Mouse (Mus musculus) limb, embryonic 14.5 days (tissue): Measurements from ENCODE around the gene Ephb6. TPM values are rescaled to one million over a fixed set of nuclear protein-coding genes. Genes with fewer than 3 reads are reported as not detected.

ENCODE experiments used
- ATAC-seq: fragments of 200-750 bp; cut with Nextera tagmentation; 2 replicates; pipeline ENCODE4 v1.8.0; 2017; ENCODE audit warnings: low read depth, moderate number of reproducible peaks, moderate TSS enrichment; ENCODE audit not compliant: low FRiP score
- DNase-seq: peaks from one replicate; pipeline ENCODE4 v3.0.0-alpha.2; 2015; ENCODE audit warnings: low spot score
- H3K27ac ChIP-seq: fragments of 300-500 bp; sonication (generic); replicated peaks from 2 replicates; pipeline ENCODE4 v1.5.1; 2014; ENCODE audit warnings: low read depth, mild to moderate bottlenecking, low read length, moderate library complexity, mixed read lengths
- H3K27me3 ChIP-seq: fragments of 300-500 bp; sonication (generic); 2 replicates; pipeline ENCODE4 v1.6.1; 2014; ENCODE audit warnings: low read length, mixed read lengths; ENCODE audit not compliant: control insufficient read depth, insufficient read depth
- H3K36me3 ChIP-seq: fragments of 300-500 bp; sonication (generic); 2 replicates; pipeline ENCODE4 v1.6.1; 2014; ENCODE audit warnings: mild to moderate bottlenecking, low read length, moderate library complexity, mixed read lengths; ENCODE audit not compliant: control insufficient read depth, insufficient read depth
- H3K4me1 ChIP-seq: fragments of 300-500 bp; sonication (generic); 2 replicates; pipeline ENCODE4 v1.6.1; 2014; ENCODE audit warnings: antibody characterized with exemption, low read length, mixed read lengths; ENCODE audit not compliant: control insufficient read depth, insufficient read depth
- H3K4me2 ChIP-seq: fragments of 300-500 bp; sonication (generic); replicated peaks from 2 replicates; pipeline ENCODE4 v1.6.1; 2014; ENCODE audit warnings: low read depth, mild to moderate bottlenecking, low read length, moderate library complexity; ENCODE audit not compliant: severe bottlenecking
- H3K4me3 ChIP-seq: fragments of 300-500 bp; sonication (generic); replicated peaks from 2 replicates; pipeline ENCODE4 v1.5.1; 2014; ENCODE audit warnings: low read length
- H3K9ac ChIP-seq: fragments of 300-500 bp; sonication (generic); 2 replicates; pipeline ENCODE4 v1.6.1; 2014; ENCODE audit warnings: mild to moderate bottlenecking, low read depth, low read length, moderate library complexity; ENCODE audit not compliant: severe bottlenecking
- H3K9me3 ChIP-seq: fragments of 300-500 bp; sonication (generic); 2 replicates; pipeline ENCODE4 v1.6.1; 2016; ENCODE audit warnings: low read length; ENCODE audit not compliant: control insufficient read depth
- POLR2A ChIP-seq: fragments of 200-500 bp; IDR thresholded peaks from 2 replicates; pipeline ENCODE4 v1.8.0; 2012; ENCODE audit warnings: inconsistent platforms, mild to moderate bottlenecking, moderate library complexity, borderline replicate concordance; ENCODE audit not compliant: insufficient read depth, insufficient read length; ENCODE audit errors: extremely low read depth
- WGBS: fragments of 180-500 bp; shearing (Covaris S2); extraction: QIAGEN DNeasy Blood & Tissue Kit; methylation state at CpG from one replicate; pipeline ENCODE4 v1.1.7; 2014; 5-methylcytosine and 5-hydroxymethylcytosine counted together
- polyA plus RNA-seq, 2 experiments: library from polyadenylated mRNA; depleted of rRNA in 1 of 2; stranded (reverse) in 1 of 2; unstranded in 1 of 2; fragments of >200 nt; fragmentation: Nextera tagmentation in 1 of 2; extraction: Ambion mirVana in 1 of 2; gene quantifications; 2 replicates each; pipeline versions ENCODE4 v1.2.1 to v1.2.3; 2012 to 2014

The Ephb6 gene
- polyA plus RNA-seq, 2 experiments, result 16.6 to 16.7 TPM

DNA sequence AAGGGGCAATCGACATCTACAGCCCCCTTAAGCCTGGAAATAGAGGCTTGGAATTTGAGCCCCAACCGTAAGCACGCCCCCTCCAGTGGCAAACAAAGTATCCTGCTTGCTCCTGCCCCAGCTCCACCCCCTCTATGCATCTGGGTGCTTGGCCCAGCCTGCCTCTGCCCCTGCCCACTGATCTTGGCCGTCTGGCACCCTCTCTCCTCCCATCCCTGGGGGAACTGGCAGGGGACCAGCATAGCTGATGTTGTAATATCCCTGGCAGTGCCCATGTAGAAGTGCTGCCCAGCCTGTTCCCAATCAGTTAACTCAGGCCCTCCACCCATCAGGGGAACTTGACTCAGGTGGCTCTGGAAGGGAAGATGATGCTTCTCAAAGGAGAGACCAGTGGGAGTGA lies 932 bp downstream of the Ephb6 start:
- no peak for TF ChIP-seq POLR2A
- Histone ChIP-seq H3K4me1 (peaks cover 6% of the 10 kb centered on the region; the same call in 1 of the 2 replicates), H3K9me3 (no peaks in the 10 kb centered on the region), H3K4me2 (peak overlapping the region; percentile 93), H3K27me3 (no peaks in the 10 kb centered on the region), H3K27ac (no peak overlapping the region), H3K4me3 (peak overlapping the region; percentile 69), H3K9ac (peak overlapping the region; percentile 81), H3K36me3 (no peaks in the 10 kb centered on the region)
- WGBS, result 4% methylated on average over 4 of the region's 4 CpGs
- no peak for ATAC-seq
- no peak for DNase-seq

DNA sequence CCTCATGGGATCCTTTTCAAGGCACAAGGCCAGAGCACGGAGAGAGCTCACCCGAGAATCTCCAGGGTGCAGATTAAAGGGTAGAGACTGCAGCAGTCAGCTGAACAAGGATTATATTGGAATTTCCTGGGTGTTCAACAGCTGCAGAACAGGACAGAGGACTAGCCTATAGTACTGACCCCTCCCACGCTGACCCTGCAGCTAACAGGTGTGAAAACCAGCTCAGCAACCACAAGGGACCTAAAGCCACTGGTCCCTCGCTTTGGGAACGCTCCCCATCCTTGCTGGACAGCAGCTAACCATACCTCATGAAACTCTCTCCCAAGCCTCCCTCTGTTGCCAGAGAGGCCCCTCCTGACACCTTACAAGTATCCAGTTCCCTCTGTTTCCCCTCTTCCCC lies 2.4 kb downstream of the Ephb6 start:
- Histone ChIP-seq H3K9ac (no peak overlapping the region), H3K4me3 (no peak overlapping the region), H3K27me3 (no peaks in the 10 kb centered on the region), H3K36me3 (no peaks in the 10 kb centered on the region), H3K9me3 (no peaks in the 10 kb centered on the region), H3K4me1 (peaks cover 6% of the 10 kb centered on the region; the same call in 1 of the 2 replicates), H3K27ac (no peak overlapping the region), H3K4me2 (no peak overlapping the region)
- no peak for DNase-seq
- ATAC-seq, result no peak
- 55% methylated on average over 5 of the region's 5 CpGs for WGBS
- TF ChIP-seq POLR2A, result no peak

- H3K4me3 ChIP-seq, result no peak overlapping the region
- H3K36me3 ChIP-seq, result peaks cover 19% of the 10 kb centered on the region; the same call in 1 of the 2 replicates
- no peaks in the 10 kb centered on the region for H3K4me1 ChIP-seq
- no peak overlapping the region for H3K27ac ChIP-seq
- no peak overlapping the region for H3K9ac ChIP-seq
- no peak for ATAC-seq
- no peak for TF ChIP-seq POLR2A
- DNase-seq, result no peak
- no peaks in the 10 kb centered on the region for H3K9me3 ChIP-seq
- H3K27me3 ChIP-seq, result no peaks in the 10 kb centered on the region
- WGBS, result 85% methylated on average over 9 of the region's 9 CpGs
- no peak overlapping the region for H3K4me2 ChIP-seq
Measured at GRCm38 (mm10) chr6:41620173-41620798, 15.0 kb downstream of the Ephb6 start.

GRCm38 (mm10) chr6:41621241-41621990 lies 16.1 kb downstream of the Ephb6 start:
- TF ChIP-seq POLR2A, result no peak
- WGBS, result 90% methylated on average over 12 of the region's 12 CpGs
- H3K9me3 ChIP-seq, result no peaks in the 10 kb centered on the region
- DNase-seq (no peak), ATAC-seq (no peak)
- H3K9ac ChIP-seq, result no peak overlapping the region
- H3K36me3 ChIP-seq, result peaks cover 19% of the 10 kb centered on the region; the same call in 1 of the 2 replicates
- H3K4me3 ChIP-seq, result no peak overlapping the region
- H3K4me2 ChIP-seq, result no peak overlapping the region
- no peaks in the 10 kb centered on the region for H3K4me1 ChIP-seq
- H3K27me3 ChIP-seq, result no peaks in the 10 kb centered on the region
- no peak overlapping the region for H3K27ac ChIP-seq

DNA sequence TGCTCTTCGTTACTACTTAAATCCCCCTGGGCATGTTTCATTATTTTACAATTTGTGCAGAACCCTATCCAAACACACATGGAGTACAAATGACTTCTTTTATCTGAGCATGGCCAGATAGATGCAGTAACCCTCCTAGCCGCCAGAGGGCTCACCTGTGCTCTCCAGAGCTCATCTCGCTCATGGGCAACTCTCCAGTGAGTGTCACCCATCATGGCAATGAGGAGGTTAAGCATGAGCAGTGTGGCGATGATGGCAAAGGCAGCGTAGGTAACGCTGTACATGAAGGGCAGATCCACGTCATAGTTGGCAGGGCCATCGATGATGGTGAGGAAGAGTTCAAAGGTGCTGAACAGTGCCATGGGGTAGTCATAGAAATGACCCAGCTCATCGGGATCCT lies 17.4 kb downstream of the Ephb6 start:
- no peak overlapping the region for H3K27ac ChIP-seq
- H3K4me3 ChIP-seq, result no peak overlapping the region
- peaks cover 14% of the 10 kb centered on the region; the same call in 1 of the 2 replicates for H3K36me3 ChIP-seq
- H3K9me3 ChIP-seq, result no peaks in the 10 kb centered on the region
- no peak overlapping the region for H3K4me2 ChIP-seq
- no peak overlapping the region for H3K9ac ChIP-seq
- TF ChIP-seq POLR2A, result no peak
- no peak for ATAC-seq
- H3K4me1 ChIP-seq, result no peaks in the 10 kb centered on the region
- no peak for DNase-seq
- WGBS, result 68% methylated on average over 9 of the region's 9 CpGs
- H3K27me3 ChIP-seq, result no peaks in the 10 kb centered on the region
